Mouse (Mus musculus): Measurements from ENCODE around the gene Patl2.

The Patl2 gene

GRCm38 (mm10) chr2:122086446-122086845 is 99.5 kb downstream of the Patl2 start:
- no peak for DNase-seq (ENCODE audit: extremely low read depth, insufficient read length, low spot score)

GRCm38 (mm10) chr2:122081728-122082456 is 104.1 kb downstream of the Patl2 start:
- DNase-seq (ENCODE audit: extremely low read depth, insufficient read length, low spot score), result no peak

All from 3134 (cell line).